Mouse (Mus musculus) adrenal gland, postnatal 36 days (tissue): Measurements from ENCODE around the gene 1700080E11Rik. TPM values are rescaled to one million over a fixed set of nuclear protein-coding genes. Genes with fewer than 3 reads are reported as not detected.
A peak's percentile ranks its signal among the peaks of the same experiment; 100 is the strongest.
"Not testable (repeated sequence)": the region's sequence is repeated elsewhere in the genome, so short reads cannot be mapped to it uniquely, and the experiment has no call there.

Experiments
- DNase-seq, 2 experiments: peaks; one replicate each; pipeline ENCODE4 v3.0.0; 2021; ENCODE audit warnings: mixed read lengths in 1 of 2
- long read RNA-seq, 2 experiments: library from polyadenylated mRNA; stranded (forward); transcript quantifications; one replicate each; pipeline ENCODE4 v2.0.0; 2021; ENCODE audit warnings: borderline sequencing depth in 2 of 2
- total RNA-seq, 2 experiments: library from RNA; stranded (reverse); gene quantifications; 2 replicates each; pipeline ENCODE4 v1.2.3; 2021

1700080E11Rik gene
- total RNA-seq: not detected
- long read RNA-seq, experiment 1: 0 reads
- long read RNA-seq, experiment 2: 0 reads

- DNase-seq: no peak
Observed at GRCm38 (mm10) chr9:105144992-105145391, at the start of gene 1700080E11Rik. Gene 1700080E11Rik, minus strand, starts transcription at chr9:105145092.

- DNase-seq: no peak
Observed at GRCm38 (mm10) chr9:105186725-105187124, 41.8 kb upstream of the 1700080E11Rik start.

GRCm38 (mm10) chr9:105182392-105182791 lies 37.5 kb upstream of the 1700080E11Rik start:
- no peak for DNase-seq

GRCm38 (mm10) chr9:105139204-105139603 lies 5.7 kb downstream of the 1700080E11Rik start:
- DNase-seq: no peak

- no peak for DNase-seq
Observed at GRCm38 (mm10) chr9:105136404-105136803, 8.5 kb downstream of the 1700080E11Rik start.

GRCm38 (mm10) chr9:105134536-105134935 lies 10.4 kb downstream of the 1700080E11Rik start:
- DNase-seq: no peak

GRCm38 (mm10) chr9:105132002-105132367 lies 12.9 kb downstream of the 1700080E11Rik start:
- no peak for DNase-seq

- peak; percentile 92 to 94 for DNase-seq
Observed at GRCm38 (mm10) chr9:105131253-105132001, 13.5 kb downstream of the 1700080E11Rik start, which contains the start of gene Nudt16. Gene Nudt16, minus strand, starts transcription at chr9:105131824.

GRCm38 (mm10) chr9:105130331-105130730 lies 14.6 kb downstream of the 1700080E11Rik start:
- DNase-seq: no peak

GRCm38 (mm10) chr9:105125206-105125605 lies 19.7 kb downstream of the 1700080E11Rik start:
- DNase-seq: not testable (repeated sequence)

GRCm38 (mm10) chr9:105103893-105104292 lies 41.0 kb downstream of the 1700080E11Rik start:
- no peak for DNase-seq

- no peak for DNase-seq
Observed at GRCm38 (mm10) chr9:105101911-105102310, 43.0 kb downstream of the 1700080E11Rik start.

GRCm38 (mm10) chr9:105100807-105101570 lies 43.9 kb downstream of the 1700080E11Rik start:
- no peak for DNase-seq

Other genes starting within 250 kb of the 1700080E11Rik start
- gene Mrpl3, start 91.9 kb downstream of the 1700080E11Rik start, total RNA-seq: 10 to 100 TPM; 91.1 to 95.3 TPM
- gene Nudt16, start 13.3 kb downstream of the 1700080E11Rik start, total RNA-seq: 10 to 100 TPM; 11.9 to 18.1 TPM